Mouse (Mus musculus) layer of hippocampus, adult 2 months (tissue): ENCODE data around the gene Bmp6. TPM values are rescaled to one million over a fixed set of nuclear protein-coding genes. Genes with fewer than 3 reads are reported as not detected.

Experiments used
- DNase-seq, 2 experiments: peaks; one replicate each; pipeline ENCODE4 v3.0.0; 2022; ENCODE audit warnings: low spot score in 2 of 2
- H3K27ac ChIP-seq: fragments of 200-600 bp; 2 replicates; pipeline ENCODE4 v1.8.1; 2022
- H3K4me3 ChIP-seq: fragments of 200-600 bp; 2 replicates; pipeline ENCODE4 v1.8.1; 2022; ENCODE audit warnings: mild to moderate bottlenecking
- CTCF ChIP-seq: fragments of 200-600 bp; conservative IDR thresholded peaks from 2 replicates; pipeline ENCODE4 v1.8.1; 2022; ENCODE audit warnings: antibody characterized with exemption, mild to moderate bottlenecking, moderate library complexity
- total RNA-seq, 2 experiments: library from RNA; stranded (reverse); gene quantifications; 2 replicates each; pipeline ENCODE4 v1.2.3; 2021

Bmp6 gene
- total RNA-seq, 2 experiments from 2014 or later, result 4.4 to 6.1 TPM

DNA sequence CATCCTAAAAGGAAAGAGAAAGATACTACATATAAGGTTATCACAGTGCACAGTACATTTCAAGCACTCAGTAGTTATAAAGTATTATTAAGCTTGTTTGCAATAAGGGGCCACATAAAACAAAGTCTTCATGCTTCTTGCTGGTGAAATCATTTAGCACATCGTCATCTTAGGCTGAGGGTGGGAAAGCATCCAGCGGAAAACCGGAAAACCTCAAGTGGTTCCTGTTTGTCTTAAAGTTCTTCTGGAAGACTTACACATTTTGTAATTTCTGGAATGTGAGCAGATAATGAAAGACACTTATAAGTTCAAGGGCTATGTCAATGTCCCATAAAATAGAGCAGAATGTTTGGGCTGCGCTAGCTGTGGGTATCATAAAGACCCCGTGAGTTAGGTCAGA lies 24.7 kb downstream of the Bmp6 start:
- DNase-seq, result no peak
- TF ChIP-seq CTCF, result no peak
- Histone ChIP-seq H3K4me3 (no peak overlapping the region), H3K27ac (no peak overlapping the region)

DNA sequence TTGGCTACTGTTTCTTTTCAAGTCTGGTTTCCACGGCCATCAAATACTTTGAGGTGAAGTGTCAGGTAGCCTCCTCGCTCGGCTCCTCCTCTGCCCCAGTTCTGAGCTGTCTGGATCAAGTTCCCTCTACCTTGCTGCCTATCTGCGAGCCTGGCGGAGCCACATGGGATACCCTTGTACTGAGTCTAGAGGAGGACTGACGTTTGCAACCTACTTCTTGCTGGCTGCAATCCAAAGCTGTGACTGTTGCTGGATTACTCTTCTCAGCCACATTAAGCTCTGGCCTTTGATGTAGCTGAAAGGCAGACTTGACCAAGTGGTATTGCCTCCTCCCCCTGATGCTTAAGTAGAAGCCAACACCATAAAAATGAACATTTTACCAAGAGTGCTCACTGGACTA lies 31.2 kb downstream of the Bmp6 start:
- H3K4me3 ChIP-seq, result no peak overlapping the region
- TF ChIP-seq CTCF, result no peak
- DNase-seq, result no peak
- H3K27ac ChIP-seq, result no peak overlapping the region

GRCm38 (mm10) chr13:38377355-38377754 lies 32.4 kb downstream of the Bmp6 start:
- H3K4me3 ChIP-seq, result no peak overlapping the region
- H3K27ac ChIP-seq, result no peak overlapping the region
- TF ChIP-seq CTCF, result no peak
- no peak for DNase-seq

GRCm38 (mm10) chr13:38379806-38380205 lies 34.9 kb downstream of the Bmp6 start:
- Histone ChIP-seq H3K27ac (no peak overlapping the region), H3K4me3 (no peak overlapping the region)
- TF ChIP-seq CTCF, result no peak
- no peak for DNase-seq

- no peak for DNase-seq
- no peak overlapping the region for H3K4me3 ChIP-seq
- H3K27ac ChIP-seq, result no peak overlapping the region
- no peak for TF ChIP-seq CTCF
Measured at GRCm38 (mm10) chr13:38386035-38386559, 41.2 kb downstream of the Bmp6 start.

DNA sequence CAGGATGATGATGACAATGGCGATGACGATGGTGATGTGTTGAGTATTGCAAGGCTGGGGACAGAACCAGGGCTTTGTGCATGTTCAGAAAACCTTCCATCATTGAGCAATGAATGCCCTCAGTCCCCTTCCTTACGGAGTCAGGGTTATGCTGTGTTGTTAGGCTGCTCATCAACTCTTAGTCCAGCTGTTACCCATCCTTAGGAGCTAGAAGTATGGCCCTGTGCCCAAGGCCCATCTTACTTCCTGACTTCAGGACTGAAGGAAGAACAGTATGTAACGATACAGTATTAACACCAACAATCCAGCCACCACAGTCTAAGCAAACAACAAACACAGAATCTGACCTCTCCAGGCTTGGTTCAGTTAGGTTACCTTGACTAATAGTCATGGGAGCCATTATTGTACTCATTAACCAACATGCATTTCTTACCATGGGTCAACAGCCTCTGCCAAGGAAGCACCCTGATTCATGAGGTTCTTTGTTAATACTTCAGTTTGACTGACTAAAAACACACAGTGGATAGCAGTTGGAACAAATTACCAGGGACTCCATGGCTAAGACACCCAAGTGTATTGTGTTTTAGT lies 42.6 kb downstream of the Bmp6 start:
- no peak overlapping the region for H3K4me3 ChIP-seq
- no peak for DNase-seq
- no peak for TF ChIP-seq CTCF
- H3K27ac ChIP-seq, result no peak overlapping the region

DNA sequence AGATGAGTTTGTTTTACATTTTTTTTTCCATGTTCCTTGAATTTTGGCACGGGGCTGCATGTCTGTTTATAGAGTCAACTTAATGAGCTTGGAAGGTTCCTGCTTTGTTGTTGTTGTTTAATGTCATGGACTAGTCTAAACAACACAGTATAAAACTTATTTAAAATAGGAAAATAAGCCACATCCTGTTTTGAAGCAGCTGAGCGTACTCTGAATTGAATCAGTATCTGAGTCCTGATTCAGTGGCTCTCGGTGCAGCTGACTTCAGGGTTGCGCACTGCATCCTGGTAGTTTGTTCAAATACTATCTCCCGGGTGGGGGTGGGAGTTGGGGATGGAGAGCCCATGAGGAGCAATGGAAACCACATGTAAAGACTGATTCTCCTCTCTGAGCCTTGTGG lies 48.5 kb downstream of the Bmp6 start:
- no peak overlapping the region for H3K4me3 ChIP-seq
- no peak for TF ChIP-seq CTCF
- no peak for DNase-seq
- no peak overlapping the region for H3K27ac ChIP-seq

DNA sequence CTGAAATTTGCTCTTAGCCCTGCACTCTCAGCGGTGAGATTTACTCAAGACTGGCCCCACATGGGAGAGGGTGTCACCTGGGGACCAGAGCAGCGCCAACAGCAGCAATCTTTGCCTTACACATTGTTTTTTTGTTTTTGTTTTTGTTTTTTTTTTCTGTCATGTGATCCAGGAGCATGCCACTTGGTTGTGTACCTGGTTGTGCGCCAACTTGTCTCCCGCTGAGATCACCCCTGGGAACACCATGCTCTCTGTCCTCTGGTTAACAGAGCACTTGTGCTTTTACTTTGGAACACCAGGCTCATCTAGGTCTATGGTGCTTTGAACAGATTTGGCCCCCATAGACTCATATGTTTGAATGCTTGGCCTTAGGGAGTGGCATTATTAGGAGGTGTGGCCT lies 50.1 kb downstream of the Bmp6 start:
- no peak overlapping the region for H3K27ac ChIP-seq
- no peak overlapping the region for H3K4me3 ChIP-seq
- no peak for DNase-seq
- no peak for TF ChIP-seq CTCF

- DNase-seq, result no peak
- Histone ChIP-seq H3K27ac (no peak overlapping the region), H3K4me3 (no peak overlapping the region)
- no peak for TF ChIP-seq CTCF
Measured at GRCm38 (mm10) chr13:38397007-38397545, 52.2 kb downstream of the Bmp6 start.

DNA sequence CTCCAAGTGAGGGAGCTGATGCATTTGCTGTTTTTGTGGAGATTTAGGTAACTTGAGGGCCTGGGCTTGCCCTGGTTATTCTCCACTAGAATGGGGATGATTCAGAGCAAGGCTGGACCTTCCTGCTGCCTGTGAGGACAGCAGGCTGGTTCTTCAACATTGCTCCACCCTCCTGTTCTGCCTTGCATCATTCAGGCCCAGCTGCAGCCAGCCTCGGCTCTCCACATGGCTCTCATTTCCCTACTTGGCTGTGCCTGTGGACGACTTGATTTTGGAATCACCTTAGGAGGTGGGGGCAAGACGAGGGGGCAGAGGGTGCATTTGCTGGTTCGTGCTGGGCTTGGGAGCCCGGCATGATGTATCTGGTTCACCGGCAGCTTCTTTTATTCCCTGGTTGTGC lies 53.8 kb downstream of the Bmp6 start:
- H3K27ac ChIP-seq, result no peak overlapping the region
- no peak for TF ChIP-seq CTCF
- H3K4me3 ChIP-seq, result no peak overlapping the region
- DNase-seq, result no peak

DNA sequence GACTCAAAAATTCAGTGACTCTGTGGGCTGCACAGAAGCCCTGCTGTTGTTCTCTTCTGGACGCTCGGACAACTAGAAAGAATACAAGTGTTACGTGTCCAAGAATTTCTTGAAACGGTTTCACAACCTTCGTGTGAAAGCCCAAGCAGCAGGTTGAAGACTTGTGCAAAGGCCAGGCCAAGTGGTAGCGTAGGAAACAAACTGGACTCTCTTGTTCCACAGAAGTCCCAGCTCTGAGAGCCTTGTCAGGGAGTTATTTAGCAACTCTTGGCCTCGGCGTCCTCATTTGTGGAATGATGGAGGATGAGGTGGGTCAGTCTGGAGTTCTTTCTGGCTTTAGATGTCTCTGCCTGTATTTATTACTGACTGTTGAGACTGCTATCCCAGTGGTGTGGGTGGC lies 55.8 kb downstream of the Bmp6 start:
- no peak for DNase-seq
- no peak overlapping the region for H3K4me3 ChIP-seq
- no peak for TF ChIP-seq CTCF
- no peak overlapping the region for H3K27ac ChIP-seq

GRCm38 (mm10) chr13:38407611-38408315 lies 62.9 kb downstream of the Bmp6 start:
- no peak for TF ChIP-seq CTCF
- DNase-seq, result no peak
- no peak overlapping the region for H3K27ac ChIP-seq
- H3K4me3 ChIP-seq, result no peak overlapping the region

GRCm38 (mm10) chr13:38408636-38409035 lies 63.7 kb downstream of the Bmp6 start:
- Histone ChIP-seq H3K4me3 (no peak overlapping the region), H3K27ac (no peak overlapping the region)
- TF ChIP-seq CTCF, result no peak
- no peak for DNase-seq
